Mouse (Mus musculus) C2C12 (cell line): ENCODE measurements around the gene Vegfb.

Experiments used
- CTCF ChIP-seq: IDR thresholded peaks from one replicate; pipeline ENCODE4 v1.5.1; 2011; ENCODE audit not compliant: control insufficient read depth, insufficient read depth, insufficient read length
- MAX ChIP-seq: IDR thresholded peaks from one replicate; pipeline ENCODE4 v1.6.1; 2011; ENCODE audit warnings: mild to moderate bottlenecking, control low read depth

GRCm38 (mm10) chr19:6934195-6934977 is 53.1 kb downstream of the Vegfb start, which contains the start of gene Kcnk4:
- TF ChIP-seq MAX: no peak
- no peak for TF ChIP-seq CTCF
